Comparison of ENCODE assay signal across 7 mouse cellular contexts in genomic region chr11:82612026-82612425, GRCm38 (mm10).
DNase-seq lines count a peak whose midpoint lies in the region; ATAC-seq and TF ChIP-seq lines count a peak whose summit lies in the region.

No protein-coding gene starts in this region.

- H3K4me2 ChIP-seq in kidney, embryonic 15.5 days: no peak overlapping the region

- H3K9ac ChIP-seq in kidney, embryonic 15.5 days: no peak overlapping the region

- no peak overlapping the region for H3K4me3 ChIP-seq in kidney, adult 2 months (ENCODE audit: insufficient read depth, low read depth, low read length)
- H3K4me3 ChIP-seq in kidney, embryonic 15.5 days (replicated peaks): no peak overlapping the region
- no peak overlapping the region for H3K4me3 ChIP-seq in E14TG2a.4 (replicated peaks; ENCODE audit: low read length)
- H3K4me3 ChIP-seq in forebrain, embryonic 10.5 days: no peak overlapping the region

- peak; percentile 56 for DNase-seq in kidney, adult 2 months
- DNase-seq in NIH3T3 (ENCODE audit: low read depth): peak; percentile 49
- peak; percentile 63 for DNase-seq in lung, postnatal 14 days
- no peak for DNase-seq in forebrain, embryonic 10.5 days (ENCODE audit: extremely low spot score, low spot score)

- no peaks in the 10 kb centered on the region for H3K4me1 ChIP-seq in kidney, adult 2 months (ENCODE audit: control insufficient read depth, insufficient read depth, low read length)
- 0 out of 2 replicates have a peak, but pooled peaks cover 8% of the 10 kb centered on the region for H3K4me1 ChIP-seq in kidney, embryonic 15.5 days
- peaks cover 3% of the 10 kb centered on the region; the same call in 1 of the 2 replicates for H3K4me1 ChIP-seq in E14TG2a.4 (replicated peaks; ENCODE audit: low read depth, low read length)
- peaks cover 11% of the 10 kb centered on the region for H3K4me1 ChIP-seq in forebrain, embryonic 10.5 days

- H3K36me3 ChIP-seq in kidney, adult 2 months (ENCODE audit: control insufficient read depth, insufficient read depth, low read length): no peaks in the 10 kb centered on the region
- no peaks in the 10 kb centered on the region for H3K36me3 ChIP-seq in kidney, embryonic 15.5 days
- H3K36me3 ChIP-seq in E14TG2a.4 (ENCODE audit: insufficient read depth, low read length): no peaks in the 10 kb centered on the region
- no peaks in the 10 kb centered on the region for H3K36me3 ChIP-seq in forebrain, embryonic 10.5 days (replicated peaks)

- TF ChIP-seq POLR2A in kidney, adult 2 months (IDR thresholded peaks at IDR 0.05; ENCODE audit: low read depth, low read length): no peak

- H3K9me3 ChIP-seq in kidney, embryonic 15.5 days (replicated peaks): no peaks in the 10 kb centered on the region
- no peaks in the 10 kb centered on the region for H3K9me3 ChIP-seq in E14TG2a.4 (ENCODE audit: low read length)
- no peaks in the 10 kb centered on the region for H3K9me3 ChIP-seq in forebrain, embryonic 10.5 days

- ATAC-seq in kidney, embryonic 15.5 days (replicated peaks; ENCODE audit: low FRiP score): no peak
- ATAC-seq in common myeloid progenitor, adult 5-6 weeks (replicated peaks; ENCODE audit: low read depth, poor library complexity, severe bottlenecking): peak; percentile 85

- peak; percentile 48 for TF ChIP-seq CTCF in kidney, adult 2 months (conservative IDR thresholded peaks at IDR 0.05; ENCODE audit: insufficient read depth, insufficient read length, low read depth, low read length)
- TF ChIP-seq CTCF in E14TG2a.4 (conservative IDR thresholded peaks at IDR 0.05; ENCODE audit: low read length): peak; percentile 11; the same call in 1 of the 2 replicates

- H3K27me3 ChIP-seq in kidney, adult 2 months (replicated peaks; ENCODE audit: control insufficient read depth, insufficient read depth, low read length): no peaks in the 10 kb centered on the region
- H3K27me3 ChIP-seq in kidney, embryonic 15.5 days: peaks cover 15% of the 10 kb centered on the region
- H3K27me3 ChIP-seq in E14TG2a.4 (ENCODE audit: insufficient read depth, low read length): peaks cover 32% of the 10 kb centered on the region
- peaks cover 6% of the 10 kb centered on the region for H3K27me3 ChIP-seq in forebrain, embryonic 10.5 days (ENCODE audit: poor library complexity, severe bottlenecking)

- no peak overlapping the region for H3K27ac ChIP-seq in kidney, adult 2 months (ENCODE audit: insufficient read depth, low read depth, low read length)
- H3K27ac ChIP-seq in kidney, embryonic 15.5 days: no peak overlapping the region
- no peak overlapping the region for H3K27ac ChIP-seq in forebrain, embryonic 10.5 days
